Mouse (Mus musculus) ES-CJ7 (cell line): ENCODE measurements at regions not wholly inside any gene's neighbourhood (a gene's known extent, or its start where the extent isn't known, plus 50 kb on each side); places are given as distances from the start of the nearest gene placed in this dataset.

Experiments
- DNase-seq: peaks from one replicate; pipeline ENCODE4 v3.0.0; 2011; ENCODE audit warnings: low read depth, low spot score

DNA sequence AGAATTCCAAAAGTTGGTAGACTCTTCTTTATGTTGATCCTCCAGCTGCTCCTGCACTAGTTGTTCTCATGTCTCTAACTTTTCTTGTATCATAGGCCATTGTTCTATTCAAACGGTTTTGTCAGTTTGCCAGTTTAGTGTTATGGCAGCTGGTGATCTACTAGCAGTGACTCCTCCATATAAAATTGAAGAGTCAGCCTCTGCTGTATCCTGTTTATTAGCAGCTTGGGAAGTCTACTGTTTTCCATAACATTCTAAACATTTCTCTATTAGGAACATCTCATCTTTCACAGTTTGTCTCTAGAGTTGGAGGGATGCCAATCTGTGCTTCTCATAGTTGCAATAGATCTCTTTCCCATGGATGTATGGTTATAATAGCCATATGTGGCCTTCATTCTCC is 58.6 kb downstream of the Drd1 start:
- DNase-seq: no peak

- no peak for DNase-seq
These were observed 62.5 kb downstream of the Drd1 start for GRCm38 (mm10) chr13:53992863-53993451.

DNA sequence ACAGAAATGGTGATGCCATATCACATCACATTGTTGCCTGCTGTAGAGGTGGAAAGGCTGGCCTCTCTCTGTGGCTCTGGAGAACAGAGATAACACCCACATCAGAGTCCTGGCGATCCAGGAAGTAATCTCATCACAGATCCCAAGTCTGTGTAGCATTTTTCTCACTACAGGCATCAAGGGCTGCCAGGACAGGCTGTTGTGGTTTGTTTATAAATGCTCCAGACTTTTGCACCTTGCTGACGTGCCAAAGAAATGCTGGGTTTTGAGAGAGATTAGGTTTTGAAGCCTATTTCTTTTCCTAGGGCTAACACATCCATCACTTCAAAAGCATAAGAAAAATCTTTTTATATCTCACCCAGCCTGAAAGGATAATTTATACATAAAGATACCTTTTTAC is 76.3 kb downstream of the Drd1 start:
- DNase-seq: no peak

- no peak for DNase-seq
These were observed 86.1 kb downstream of the Drd1 start for GRCm38 (mm10) chr13:53969421-53969820.

GRCm38 (mm10) chr13:53956167-53956566 is 99.3 kb downstream of the Drd1 start:
- no peak for DNase-seq

DNA sequence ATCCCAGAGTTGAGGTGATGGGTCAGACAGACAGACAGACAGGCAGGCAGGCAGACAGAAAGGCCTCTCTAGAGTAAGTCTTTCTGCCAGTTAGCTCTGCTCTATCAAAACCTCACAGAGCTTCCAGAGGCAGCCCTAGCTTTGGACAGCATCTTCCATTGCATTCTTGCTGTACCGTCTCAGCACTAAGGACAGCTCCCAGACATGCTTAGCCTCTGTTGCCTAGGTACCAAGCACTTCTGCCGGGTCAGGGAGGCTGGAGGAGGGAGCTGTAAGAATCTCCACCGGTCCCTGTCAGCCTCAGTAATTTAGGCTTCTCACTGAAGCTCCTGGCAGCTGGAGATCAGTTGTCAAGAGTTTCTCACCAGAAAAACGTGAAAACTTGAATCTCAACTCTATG is 107.4 kb downstream of the Drd1 start:
- peak; percentile 72 for DNase-seq

DNA sequence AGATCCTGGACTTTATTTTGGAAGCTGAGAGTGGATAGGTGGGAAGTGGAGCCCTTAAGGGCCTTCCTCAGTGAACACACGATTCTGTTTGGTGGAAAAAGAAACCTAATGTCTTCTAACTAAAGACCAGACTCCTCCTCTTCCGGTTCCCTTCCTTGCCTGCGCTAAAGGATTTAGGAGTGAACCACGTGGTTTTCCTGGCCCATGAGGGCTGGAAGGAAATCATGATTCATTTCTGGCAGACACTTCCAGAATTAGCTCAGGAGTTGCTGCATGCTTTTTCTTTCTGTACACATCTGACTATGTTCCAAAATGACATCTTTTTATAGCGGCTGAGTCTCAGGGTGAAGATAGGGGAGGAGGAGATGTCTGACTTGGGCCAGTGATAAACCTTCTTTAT is 109.8 kb downstream of the Drd1 start:
- DNase-seq: no peak

- no peak for DNase-seq
These were observed 114.3 kb downstream of the Drd1 start for GRCm38 (mm10) chr13:53941005-53941747.

DNA sequence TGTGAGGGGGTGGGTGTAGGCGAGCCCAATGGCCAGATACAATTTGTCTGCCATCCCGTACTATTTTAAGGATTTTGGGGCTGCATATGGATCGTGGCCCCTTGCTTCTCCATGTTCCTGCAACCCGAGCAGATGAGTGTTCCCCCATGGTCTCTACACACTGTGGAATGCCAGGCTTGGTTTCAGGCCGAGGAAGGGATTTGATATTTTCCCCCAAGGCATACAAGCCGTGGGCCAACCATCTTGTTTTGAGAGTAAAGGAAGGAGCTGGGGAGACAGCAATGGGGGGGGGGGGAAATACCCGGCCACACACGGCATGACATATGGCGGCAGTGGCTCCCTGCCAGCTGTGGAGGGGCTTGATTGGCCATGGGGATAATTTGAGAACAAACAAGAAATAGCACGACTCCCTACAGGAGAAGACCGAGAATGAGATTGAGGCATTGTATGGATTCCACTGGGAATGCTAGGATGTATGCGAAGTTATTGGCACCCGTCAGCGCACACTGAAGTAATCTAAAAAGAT is 120.3 kb downstream of the Drd1 start:
- DNase-seq: no peak

DNA sequence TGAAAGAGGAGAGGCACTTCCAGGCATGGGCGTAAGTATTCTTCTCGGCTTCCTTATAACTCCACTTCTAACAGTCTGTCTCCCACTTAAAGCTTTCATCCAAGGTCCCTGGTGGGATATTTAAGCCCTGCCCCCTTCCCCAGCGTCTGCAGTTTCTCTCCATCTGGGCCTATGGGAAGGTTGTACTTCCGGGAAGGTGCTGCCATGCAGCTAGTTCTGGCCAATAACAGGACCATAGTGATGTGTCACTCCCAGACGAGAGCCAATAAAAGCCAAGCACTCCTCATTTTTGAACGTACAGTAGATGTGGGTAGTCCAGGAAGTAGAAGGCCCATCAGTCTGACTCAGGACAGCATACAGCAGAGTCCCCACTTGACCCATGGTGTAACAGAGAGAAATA is 121.0 kb downstream of the Drd1 start:
- DNase-seq: no peak

DNA sequence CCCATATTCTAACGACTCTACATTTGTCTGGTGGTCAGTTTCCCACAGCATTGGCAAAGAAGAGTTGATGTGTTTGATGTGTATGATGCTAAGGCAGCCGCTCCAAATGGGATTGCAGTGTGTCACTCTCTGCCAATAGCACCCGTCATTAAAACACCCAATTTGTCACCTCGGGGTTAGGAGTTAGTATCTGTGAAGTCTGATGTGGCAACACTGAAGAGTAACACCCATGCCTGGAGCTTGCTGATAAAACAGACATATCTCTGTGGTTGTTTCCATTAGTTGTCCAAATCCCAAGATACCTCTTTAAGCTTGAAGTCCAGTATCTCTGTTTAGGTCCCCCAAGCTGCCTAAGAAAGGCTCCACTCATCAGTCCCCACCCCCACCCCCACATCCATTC is 129.4 kb downstream of the Drd1 start:
- DNase-seq: no peak

GRCm38 (mm10) chr13:53924433-53924832 is 131.1 kb downstream of the Drd1 start:
- no peak for DNase-seq

DNA sequence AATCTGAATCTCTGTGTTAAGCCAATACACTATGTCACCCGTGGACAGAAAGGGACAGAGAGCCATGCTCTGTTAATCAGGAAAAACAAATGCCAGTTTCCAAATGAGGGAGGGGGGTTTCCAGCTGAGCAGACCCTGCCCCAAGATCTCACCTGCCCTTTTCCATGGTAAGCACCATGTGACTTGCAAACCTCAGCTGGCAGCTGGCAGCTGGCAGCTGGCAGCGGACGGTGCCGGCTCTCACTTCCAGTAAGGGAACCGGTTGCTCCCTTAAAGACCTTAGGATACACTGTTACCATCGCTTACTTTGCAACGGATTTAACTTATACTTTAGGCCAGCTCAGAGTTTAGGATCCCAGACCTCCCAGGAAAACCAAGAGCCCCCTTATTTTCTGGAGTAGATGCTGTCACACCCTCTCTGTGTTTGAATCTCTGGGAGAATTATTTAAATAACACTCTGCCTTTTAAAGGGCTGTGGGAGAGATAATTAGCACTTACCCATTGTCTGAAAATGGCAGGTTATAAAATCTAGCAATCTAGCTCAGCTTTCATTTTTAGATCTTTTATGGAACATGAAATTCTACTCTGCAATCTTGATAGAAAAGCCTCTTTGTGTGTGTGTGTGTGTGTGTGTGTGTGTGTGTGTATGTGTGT is 131.7 kb downstream of the Drd1 start:
- DNase-seq: no peak

GRCm38 (mm10) chr13:53921796-53922195 is 133.7 kb downstream of the Drd1 start:
- DNase-seq: no peak

- no peak for DNase-seq
These were observed 135.6 kb downstream of the Drd1 start for GRCm38 (mm10) chr13:53919851-53920381.

GRCm38 (mm10) chr13:53915456-53915855 is 140.0 kb downstream of the Drd1 start:
- no peak for DNase-seq

GRCm38 (mm10) chr13:53914434-53914833 is 141.1 kb downstream of the Drd1 start:
- DNase-seq: no peak

- DNase-seq: no peak
These were observed 142.0 kb downstream of the Drd1 start for GRCm38 (mm10) chr13:53913501-53913900.

DNA sequence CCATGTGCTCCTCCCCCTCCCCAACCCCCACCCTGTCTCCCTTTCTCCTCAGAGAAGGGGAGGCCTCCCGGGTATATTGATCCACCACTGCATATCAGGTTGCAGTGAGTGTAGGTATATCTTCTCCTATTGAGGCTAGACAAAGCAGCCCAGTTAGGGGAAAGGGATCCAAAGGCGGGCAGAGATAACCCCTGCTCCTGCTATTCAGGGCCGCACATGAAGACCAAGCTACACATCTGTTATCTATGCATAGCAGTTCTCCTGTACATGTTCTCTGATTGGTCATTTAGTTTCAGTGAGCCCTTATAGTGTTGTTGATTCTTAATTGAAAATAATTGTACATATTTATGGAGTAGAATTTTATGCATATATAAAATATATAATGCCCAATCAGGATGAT is 143.7 kb downstream of the Drd1 start:
- no peak for DNase-seq

GRCm38 (mm10) chr13:53911261-53911660 is 144.2 kb downstream of the Drd1 start:
- no peak for DNase-seq

- no peak for DNase-seq
These were observed 145.3 kb downstream of the Drd1 start for GRCm38 (mm10) chr13:53910251-53910650.

DNA sequence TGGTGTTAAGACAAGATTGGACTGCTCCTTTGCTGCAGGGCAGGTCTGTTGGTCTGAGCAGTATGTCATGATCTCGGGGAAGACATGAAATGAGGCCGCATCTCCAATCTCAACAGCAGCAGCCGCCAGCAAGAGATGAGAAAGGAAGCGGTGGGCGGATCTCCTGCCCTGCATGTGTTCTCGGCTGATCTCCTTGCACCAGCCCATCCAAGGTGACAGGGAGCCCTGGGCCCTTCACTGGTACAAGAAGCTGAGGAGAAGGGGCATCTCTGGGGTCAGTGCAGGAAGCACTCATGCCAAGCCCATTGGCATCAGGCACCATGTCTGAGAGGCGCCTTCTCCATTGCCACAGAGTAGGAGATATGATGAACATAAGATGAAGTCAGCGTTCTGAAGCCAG is 151.0 kb downstream of the Drd1 start:
- no peak for DNase-seq

DNA sequence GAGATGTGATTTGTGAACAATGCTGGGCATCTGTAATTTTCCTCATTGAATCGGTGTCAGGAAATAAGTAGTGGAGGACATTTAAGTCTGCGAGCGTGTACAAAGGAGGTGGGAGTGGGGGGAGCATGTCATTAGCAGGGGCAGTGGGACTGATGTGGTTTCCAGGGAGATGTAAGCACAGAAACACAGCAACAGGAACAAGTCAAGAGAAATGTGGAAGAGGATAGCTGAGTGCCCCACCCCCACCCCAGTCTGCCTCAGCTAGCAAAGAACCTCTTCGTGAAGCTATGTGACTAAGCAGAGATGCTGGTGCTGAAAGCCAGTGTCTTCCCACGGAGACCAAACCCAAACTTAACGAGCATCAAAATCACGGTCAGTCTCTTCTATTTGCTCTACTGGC is 151.9 kb downstream of the Drd1 start:
- no peak for DNase-seq
